Mouse (Mus musculus) left cerebral cortex, adult 9 months (tissue): ENCODE measurements around the gene Bicd1.
"Not testable (repeated sequence)": the region's sequence is repeated elsewhere in the genome, so short reads cannot be mapped to it uniquely, and the experiment has no call there.

Source experiments
- DNase-seq, 2 experiments: peaks; one replicate each; pipeline ENCODE4 v3.0.0; 2022; ENCODE audit warnings: low spot score in 2 of 2

The Bicd1 gene

DNA sequence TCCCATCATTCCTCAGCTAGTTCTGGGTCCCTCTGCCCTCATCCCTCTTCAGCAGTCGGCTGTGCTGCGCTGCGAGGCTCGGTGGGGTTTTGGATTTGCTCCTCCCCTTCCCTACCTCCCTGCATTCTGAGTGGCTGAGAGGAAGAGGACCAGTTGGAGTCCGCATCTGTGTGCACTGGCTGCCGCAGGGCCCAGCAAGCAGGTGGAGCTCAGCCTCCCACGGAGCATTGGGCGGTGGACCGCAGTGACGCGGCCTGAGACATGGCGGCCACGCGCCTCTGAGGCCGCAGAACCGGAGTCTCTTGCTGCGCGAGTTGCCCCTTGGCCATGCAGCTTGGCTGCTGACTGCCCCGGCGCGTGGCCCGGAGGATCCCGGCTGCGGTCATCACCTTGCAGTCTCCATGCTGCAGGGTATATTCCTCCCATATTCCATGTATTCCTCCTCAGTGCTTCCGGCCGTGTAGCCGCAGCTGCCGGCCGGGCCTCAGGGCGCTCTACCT, at the start of gene Bicd1:
Bicd1 (plus strand) TSS at position 54 of the 500 bp plus-strand sequence.
- peak; percentile 83 to 93 for DNase-seq

DNA sequence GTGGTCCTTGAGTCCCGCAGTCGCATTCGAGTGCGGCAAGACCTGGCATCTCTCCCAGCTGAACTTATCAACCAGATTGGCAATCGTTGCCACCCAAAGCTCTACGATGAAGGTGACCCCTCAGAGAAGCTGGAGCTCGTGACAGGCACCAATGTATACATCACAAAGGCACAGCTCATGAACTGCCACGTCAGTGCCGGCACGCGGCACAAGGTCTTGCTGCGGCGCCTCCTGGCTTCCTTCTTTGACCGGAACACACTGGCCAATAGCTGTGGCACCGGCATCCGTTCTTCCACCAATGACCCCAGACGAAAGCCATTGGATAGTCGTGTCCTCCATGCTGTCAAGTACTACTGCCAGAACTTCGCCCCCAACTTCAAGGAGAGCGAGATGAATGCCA, 46.2 kb upstream of the Bicd1 start:
- not testable (repeated sequence) for DNase-seq

DNA sequence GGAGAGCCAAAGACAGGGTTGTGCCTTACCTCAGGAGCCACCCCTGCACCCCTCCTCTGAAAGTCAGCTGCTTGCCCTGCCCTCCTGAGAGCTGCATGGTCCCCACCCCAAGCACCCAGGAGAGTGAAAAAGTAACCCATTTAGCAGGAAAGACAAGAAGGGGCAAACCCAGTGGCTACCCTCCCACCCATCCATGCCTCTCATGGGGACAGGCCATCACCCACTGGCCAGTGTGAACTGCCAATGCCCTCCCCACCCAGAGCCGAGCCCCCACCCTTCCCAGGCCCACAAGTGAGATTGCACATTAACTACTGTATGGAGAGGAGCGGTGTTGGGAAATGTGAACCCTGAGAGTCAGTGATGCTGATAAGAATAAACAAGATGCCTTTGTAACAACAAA, 42.7 kb upstream of the Bicd1 start:
- DNase-seq, result not testable (repeated sequence)

DNA sequence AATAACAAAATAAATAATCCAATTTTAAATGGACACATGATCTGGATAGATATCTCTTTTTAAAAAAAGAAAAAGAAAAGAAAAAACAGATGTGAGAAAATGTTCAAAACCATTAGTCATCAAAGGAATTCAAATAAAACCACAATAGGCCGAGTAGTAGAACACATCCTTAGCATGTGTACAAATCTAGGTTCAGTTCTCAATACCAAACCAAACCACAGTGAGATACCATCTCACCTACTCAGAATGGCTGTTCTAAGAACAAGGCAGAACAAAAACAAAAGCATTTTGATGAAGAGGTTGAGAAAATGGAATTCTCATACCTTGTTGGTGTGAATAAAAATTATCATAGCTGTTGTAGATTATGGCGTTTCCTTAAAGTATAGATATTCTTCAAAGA, 42.3 kb upstream of the Bicd1 start:
- DNase-seq, result no peak

DNA sequence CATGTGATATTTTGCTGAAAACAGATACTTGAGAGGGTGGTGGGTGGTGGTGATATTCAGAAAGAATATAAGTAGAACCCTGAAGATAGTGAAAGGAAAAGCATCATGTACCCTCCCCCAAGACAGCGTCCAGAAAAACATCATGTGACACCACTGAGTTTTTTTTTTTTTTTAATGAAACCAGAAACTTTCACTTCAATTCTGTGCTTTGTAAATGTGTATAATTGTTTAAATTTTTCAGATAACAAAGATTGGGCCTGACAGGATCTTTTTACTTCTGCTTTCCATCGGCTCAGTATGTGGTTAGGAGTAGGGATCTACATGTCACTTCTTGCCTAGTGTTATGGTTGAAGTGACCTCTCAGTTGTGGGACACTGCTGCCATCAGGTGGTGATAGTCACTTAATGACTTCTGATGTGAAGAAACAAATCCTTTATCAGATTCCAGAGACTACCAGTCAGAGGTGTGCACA, 33.7 kb upstream of the Bicd1 start:
- peak; percentile 9 to 56 for DNase-seq

DNA sequence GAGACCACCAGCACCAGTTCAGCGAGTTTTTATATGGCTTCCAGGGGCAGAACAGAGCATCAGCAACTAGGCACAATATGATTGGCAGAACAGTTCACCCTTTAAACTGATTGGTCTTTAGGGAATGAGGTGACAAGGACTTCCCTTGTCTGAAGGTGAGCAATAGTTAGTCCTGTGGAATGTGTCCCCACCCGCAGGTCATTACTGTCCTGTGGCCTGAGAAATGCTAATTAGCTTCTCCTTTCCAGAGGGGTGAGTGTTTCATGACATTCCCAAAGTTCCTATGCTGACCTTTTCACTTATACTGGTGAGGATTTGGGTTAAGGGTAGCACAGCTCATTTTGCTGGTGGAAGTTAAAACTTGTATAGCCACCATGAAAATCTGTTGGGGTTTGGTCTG, 25.2 kb upstream of the Bicd1 start:
- no peak for DNase-seq

DNA sequence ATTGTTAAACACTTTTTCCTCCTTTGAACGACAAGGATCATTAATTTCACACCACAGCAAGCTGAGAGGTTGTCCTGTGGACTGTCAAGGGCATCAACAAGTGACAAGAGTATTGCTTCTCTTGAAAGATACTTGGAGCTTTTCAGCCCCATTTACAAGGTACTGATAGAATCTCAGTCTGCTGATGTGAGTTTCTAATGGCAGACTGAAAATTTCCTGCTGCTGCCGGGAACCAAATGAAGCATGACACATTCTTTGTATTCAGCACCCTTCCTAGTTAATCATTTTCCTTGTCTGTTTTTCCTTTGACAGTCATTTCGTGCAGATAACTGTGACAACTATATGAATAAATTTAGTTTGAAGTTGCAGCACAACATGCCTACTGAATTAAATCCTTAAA, 22.3 kb upstream of the Bicd1 start:
- no peak for DNase-seq

DNA sequence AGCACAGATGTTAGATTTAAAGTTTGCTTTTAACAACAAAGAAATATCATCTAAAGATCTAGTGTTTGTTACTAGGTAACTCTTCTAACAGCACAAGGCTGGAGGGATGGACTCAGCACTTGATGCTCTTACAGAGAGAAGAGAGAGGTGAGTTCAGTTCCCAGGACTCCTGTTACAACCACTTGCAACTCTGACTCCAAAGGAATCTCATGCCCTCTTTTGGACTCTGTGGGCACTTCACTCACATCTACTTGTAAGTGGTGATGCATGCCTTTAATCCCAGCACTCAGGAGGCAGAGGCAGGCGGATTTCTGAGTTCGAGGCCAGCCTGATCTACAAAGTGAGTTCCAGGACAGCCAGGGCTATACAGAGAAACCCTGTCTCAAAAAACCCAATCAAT, 19.1 kb upstream of the Bicd1 start:
- DNase-seq, result not testable (repeated sequence)

DNA sequence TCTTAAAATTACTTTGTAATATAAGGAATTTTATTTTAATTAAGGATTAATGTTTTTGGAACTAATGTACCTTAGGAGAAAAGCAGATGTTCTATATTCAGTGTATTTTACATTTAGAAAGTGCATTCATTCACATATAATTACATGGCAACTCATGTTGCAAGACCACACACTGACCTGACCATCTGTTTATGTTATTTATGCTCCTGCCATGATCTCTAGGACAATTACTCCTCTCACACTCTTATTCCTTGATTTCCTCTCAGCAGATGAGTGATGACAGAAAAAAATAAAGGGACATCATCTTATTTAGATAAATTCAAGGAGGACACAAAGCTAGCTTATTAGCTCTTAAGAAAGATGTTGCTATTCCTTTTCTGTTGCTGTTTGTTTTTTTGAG, 9.3 kb upstream of the Bicd1 start:
- no peak for DNase-seq

DNA sequence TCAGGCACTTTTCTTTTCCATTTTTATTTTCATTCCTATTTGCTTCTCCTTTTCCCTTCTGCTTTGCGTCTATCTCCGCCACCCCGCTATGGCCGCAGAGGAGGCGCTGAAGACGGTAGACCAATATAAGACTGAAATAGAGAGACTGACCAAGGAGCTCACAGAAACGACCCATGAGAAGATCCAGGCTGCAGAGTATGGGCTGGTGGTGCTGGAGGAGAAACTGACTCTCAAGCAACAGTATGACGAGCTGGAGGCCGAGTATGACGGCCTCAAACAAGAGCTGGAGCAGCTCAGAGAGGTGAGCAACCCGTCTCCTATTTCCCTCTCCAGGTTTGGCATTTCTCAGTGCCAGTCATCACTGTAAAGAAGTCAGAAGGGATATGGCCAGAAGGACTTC, 655 bp downstream of the Bicd1 start:
- peak in 1 of 2 experiments; percentile 48 for DNase-seq

DNA sequence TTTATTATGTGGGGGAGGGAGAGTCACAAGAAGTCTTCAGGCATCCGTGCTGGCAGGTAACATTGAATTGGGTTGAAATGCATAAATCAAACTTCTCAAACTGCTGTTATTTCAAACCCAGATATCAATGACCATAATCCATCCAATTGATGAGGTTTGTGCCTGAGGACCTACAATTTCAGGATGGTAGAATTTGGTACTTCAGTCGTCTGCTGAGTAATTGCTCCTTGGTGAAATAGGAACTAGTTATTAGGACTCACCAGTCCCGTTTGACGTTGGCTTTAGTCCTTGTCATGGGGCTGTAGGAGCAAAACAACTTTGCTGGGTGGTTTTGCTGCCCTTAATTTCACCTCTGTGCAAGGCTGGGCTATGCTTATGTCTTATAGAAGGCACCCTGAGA, 1.2 kb downstream of the Bicd1 start:
- peak in 1 of 2 experiments; percentile 8 for DNase-seq

DNA sequence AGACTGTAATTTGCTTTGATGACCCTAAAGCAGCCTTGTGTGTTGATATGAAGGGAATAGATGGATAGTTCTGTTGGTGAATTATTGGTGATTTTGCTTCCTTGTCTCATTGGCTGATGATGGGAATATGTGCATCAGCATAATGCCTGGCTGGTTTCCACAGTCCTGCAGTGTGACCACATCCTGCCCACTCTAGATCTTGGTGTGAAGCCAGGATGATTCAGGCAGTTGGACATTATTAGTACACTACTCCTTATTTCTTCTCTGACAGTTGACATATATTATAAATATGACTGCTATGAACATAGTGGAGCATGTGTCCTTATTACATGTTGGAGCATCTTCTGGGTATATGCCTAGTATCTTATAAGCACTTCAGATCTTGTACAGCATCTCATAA, 4.6 kb downstream of the Bicd1 start:
- DNase-seq, result no peak

DNA sequence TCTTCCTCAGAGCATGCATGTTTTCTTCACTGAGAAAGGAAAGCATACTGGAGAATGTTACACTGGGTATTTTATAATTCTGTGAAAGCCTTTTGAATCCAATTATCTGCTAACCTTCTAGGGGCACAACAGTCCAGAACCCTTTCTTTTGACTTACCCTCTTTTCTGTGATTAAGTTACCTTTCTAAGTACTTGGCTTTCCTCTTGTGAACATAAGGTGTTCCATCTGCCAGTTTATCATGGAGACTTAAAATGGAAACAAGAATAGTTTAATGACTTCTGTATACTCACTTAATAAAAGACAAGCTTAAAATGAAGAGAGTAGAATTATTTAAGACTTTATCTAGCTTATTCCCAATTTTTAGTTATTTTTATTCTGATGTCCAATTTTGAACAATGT, 16.1 kb downstream of the Bicd1 start:
- no peak for DNase-seq

DNA sequence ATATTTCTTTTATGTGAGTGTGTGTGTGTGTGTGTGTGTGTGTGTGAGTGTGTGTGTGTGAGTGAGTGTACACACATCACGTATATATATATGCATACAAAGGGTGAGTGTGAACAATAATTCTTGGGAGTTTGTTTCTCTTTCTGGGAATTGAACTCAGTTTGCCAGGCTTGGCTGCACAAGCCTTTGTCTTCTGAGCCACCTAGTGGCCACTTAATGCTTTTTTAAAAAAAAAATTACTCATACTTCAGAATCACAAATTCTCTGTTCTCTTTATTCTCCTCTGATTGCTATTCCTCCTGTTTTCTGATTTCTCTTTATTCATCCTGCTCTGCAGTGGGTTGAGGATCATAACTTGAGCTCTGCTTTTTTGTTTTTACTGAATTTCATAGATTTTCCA, 30.5 kb downstream of the Bicd1 start:
- no peak for DNase-seq

DNA sequence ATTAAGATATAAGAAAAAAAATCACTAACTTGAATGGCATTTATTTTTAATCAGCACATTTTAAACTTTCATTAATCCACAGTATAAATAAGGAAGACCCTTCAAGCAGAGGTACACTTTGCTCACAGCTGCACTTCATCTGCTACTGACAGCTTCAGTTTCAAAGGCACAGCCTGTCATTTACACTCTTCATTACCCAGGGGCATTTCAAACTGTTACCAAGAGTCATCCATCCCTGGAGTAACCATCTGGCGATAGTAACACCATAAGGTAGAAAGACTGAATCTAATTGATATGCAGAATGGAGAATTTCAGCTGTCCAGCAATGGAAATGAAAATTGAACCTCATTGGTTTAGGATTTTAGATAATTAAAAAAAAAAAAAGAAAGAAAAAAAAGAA, 34.2 kb downstream of the Bicd1 start:
- DNase-seq, result no peak

DNA sequence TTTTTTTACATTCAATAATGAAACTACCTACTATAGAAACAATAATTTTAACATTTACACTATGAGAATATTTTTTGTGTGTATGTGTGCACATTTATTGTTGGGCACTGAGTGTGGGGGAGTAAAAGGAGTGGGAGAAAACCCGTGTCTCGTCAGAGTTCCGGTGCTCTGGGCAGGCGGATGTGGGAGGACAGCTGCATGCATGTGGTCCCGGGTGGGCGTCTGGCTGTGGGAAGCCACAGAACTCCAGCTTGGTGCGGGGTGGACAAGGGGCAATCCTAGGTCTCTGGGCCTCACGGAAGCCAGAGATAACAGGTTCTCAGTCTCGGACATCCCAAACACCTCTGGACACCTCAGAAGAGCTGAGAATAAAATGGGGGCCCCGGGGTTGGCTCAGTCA, 37.2 kb downstream of the Bicd1 start:
- no peak for DNase-seq

DNA sequence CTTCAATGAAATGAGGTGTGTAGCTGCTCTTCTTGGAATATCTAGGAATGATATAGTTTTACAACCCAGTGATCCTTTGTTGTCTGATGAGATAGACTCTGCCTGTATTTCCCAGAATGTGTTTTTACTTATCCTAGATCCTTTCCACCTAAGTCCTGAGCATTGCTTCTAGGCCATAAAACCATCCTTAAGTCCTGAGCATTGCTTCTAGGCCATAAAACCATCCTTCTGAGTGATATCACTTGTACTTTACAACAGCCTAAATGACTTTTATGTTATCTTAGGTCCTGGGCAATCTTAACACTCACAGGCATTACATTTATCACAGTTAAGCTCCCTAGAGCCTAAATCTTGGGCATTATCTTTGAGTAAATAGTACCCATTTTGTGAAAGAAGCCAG, 48.6 kb downstream of the Bicd1 start:
- DNase-seq, result no peak

DNA sequence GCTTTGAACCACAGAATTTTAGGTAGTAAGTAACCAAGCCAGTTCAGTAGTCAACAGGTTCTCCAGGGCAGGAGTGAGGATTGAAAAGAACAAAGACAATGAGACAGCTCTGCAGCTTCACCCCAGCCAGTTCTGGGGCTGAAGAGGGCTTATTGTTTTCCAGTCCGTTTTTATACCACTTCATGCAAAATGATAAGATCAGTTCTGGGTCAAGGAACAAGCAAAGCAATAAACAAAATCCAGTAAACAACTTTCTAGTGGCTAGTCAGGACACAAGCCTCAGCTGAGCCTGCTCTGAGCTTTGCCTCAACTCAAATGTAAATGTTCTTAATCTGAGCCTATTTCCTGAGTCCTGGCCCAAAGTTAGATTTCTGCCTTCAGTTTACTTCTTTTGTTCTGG, 52.3 kb downstream of the Bicd1 start:
- no peak for DNase-seq

DNA sequence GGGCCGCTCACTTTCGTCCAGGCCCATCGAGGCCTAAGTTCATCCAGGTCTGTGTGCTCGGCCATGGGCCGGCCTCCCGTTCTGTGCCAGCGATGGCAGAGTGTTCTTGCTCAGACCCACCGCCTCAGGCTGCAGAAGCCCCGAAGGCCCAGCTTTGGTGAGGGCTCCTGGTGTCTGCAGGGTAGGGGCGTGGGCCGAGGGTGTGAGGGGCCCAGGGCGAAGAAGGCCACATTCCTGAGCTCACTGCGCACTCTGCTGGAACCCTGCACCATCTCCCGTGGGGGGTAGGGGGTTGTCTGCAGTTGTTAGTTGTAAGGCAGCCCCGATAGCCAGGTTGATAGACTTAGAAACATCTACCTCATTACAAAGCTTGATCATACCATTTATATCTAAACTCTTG, 62.8 kb downstream of the Bicd1 start:
- no peak for DNase-seq

DNA sequence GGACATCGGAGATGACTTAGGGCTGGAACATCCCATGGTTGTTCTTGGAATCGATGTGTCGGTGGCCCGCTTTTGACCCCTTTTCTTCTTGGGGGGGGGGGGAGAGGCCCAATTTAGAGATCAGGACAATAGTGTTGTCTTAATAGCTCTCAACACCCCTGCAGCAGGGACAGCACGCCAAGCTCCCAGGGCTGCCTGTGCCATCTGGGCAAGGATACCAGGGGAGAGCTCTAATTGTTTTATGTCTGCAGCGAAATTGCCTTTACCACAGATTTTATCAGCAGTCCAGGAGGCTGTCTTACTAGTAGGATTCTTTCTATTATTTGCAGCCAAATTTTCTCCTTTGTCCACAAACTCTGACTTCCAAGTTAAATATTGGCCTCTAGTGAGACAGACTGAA, 63.8 kb downstream of the Bicd1 start:
- DNase-seq, result not testable (repeated sequence)

DNA sequence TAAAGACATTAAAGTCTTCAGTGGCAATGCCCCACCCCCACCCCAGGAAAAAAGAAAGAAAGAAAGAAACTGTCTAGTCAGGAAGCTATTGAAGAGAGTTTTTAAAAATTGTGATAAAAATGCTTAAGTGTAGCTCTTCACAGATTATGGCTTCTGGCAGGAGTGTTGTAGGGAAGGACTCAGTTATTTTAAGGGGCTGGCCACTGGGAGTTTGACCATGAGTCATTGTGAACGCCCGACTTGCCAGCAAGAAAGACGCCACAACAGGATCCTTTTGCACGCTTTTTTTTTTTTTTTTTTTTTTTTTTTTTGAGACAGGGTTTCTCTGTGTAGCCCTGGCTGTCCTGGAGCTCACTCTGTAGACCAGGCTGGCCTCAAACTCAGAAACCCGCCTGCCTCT, 73.2 kb downstream of the Bicd1 start:
- DNase-seq, result not testable (repeated sequence)

DNA sequence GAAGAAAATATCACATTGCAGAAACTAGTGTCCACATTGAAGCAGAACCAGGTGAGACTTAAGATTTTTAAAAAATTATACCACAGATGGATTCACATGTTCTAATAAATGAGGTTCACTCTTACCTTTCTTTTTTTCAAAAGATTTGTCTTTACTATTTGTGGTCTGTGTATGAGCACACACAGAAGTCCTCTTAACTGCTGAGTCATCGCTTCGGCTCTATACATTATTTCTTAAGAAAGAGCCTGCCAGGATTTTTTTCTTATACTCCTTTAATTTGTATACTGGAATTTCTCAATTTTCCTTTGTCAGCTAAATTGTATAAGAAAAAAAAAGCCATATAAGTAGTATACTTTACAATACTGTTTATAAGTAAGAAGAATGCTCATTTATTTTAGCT, 86.0 kb downstream of the Bicd1 start:
- no peak for DNase-seq

DNA sequence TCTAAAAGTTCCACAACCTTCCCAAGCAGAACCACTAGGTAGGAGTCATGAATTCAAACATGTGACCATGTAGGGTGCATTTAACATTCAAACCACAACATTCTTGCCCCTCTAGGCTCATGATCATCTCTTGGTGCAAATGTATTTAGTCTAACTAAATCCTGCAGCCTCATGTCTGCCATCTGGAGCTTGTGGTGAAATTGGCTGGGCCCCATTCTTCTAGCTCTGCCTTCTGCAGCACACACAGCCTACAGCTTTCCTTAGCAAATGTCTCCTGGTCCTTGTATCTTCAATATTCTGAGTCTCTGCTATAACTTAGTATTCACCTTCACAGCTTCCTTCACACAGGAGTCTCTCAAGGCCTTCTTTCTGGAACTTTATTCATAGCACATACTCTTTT, 87.2 kb downstream of the Bicd1 start:
- DNase-seq, result peak in 1 of 2 experiments; percentile 42

DNA sequence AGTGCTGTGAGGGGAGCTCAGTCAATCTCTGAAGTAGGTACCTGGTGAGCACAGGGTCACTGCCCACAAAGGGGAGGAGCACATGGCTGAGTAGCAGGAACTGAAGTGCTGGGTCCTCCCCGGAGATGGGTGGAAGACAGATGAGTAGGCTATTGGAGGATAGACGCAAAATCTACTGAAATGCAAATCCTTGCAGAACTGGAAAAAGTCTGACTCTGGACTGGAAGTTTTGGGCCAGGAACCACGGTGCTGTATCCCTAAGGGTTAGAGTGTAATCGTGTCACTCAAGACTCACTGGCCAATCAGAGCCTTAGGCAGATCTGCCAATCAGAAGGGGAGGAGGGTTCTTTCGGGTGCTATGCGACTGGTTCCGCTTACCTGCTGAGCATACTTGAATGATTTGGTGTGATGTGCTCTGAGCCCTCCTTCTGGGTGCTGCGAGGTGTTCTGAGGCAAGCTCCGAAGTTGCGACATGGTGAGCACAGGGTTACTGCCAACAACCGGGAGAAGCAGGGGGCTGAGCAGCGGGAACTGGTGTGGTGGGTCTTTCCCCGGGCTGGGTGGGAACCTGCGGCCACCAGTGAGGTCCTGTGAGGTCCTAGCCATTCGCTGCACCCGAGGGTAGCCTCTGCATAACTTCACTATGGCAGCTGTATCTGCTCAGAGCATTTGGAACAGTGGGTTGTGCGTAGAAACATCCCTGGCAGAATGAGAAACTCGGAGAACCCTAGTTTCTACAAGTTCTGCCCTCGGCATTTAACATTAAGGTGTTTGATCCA, 157.2 kb downstream of the Bicd1 start:
- DNase-seq, result peak; percentile 57 to 79
